Mouse (Mus musculus): Measurements from ENCODE around the gene Dgkq.

Gene Dgkq

GRCm38 (mm10) chr5:108668977-108669936 is at the start of gene Dgkq:
TSS of gene Dgkq (minus strand) at chr5:108669672.
- Histone ChIP-seq H3K9me3 (ENCODE audit: low read length) (no peaks in the 10 kb centered on the region), H3K4me3 (replicated peaks; ENCODE audit: low read length) (peak within 1 kb of the TSS; percentile 81), H3K36me3 (ENCODE audit: insufficient read depth, low read length) (peaks cover 17% of the 10 kb centered on the region), H3K27me3 (ENCODE audit: insufficient read depth, low read length) (no peaks in the 10 kb centered on the region; the same call in 1 of the 2 replicates), H3K4me1 (replicated peaks; ENCODE audit: low read depth, low read length) (peaks cover 38% of the 10 kb centered on the region)
- TF ChIP-seq POU5F1 (IDR thresholded peaks at IDR 0.05; ENCODE audit: borderline replicate concordance, low read length) (no peak), CTCF (conservative IDR thresholded peaks at IDR 0.05; ENCODE audit: low read length) (peak; percentile 46)

GRCm38 (mm10) chr5:108718051-108718450 is 48.6 kb upstream of the Dgkq start:
- Histone ChIP-seq H3K36me3 (ENCODE audit: insufficient read depth, low read length) (no peaks in the 10 kb centered on the region), H3K27me3 (ENCODE audit: insufficient read depth, low read length) (peaks cover 15% of the 10 kb centered on the region), H3K4me1 (replicated peaks; ENCODE audit: low read depth, low read length) (0 out of 2 replicates have a peak, but pooled peaks cover 3% of the 10 kb centered on the region), H3K9me3 (ENCODE audit: low read length) (0 out of 2 replicates have a peak, but pooled peaks cover 4% of the 10 kb centered on the region), H3K4me3 (replicated peaks; ENCODE audit: low read length) (no peak overlapping the region)
- no peak for TF ChIP-seq POU5F1 (IDR thresholded peaks at IDR 0.05; ENCODE audit: borderline replicate concordance, low read length)
- no peak for TF ChIP-seq CTCF (conservative IDR thresholded peaks at IDR 0.05; ENCODE audit: low read length)
- no peak for TF ChIP-seq NANOG (IDR thresholded peaks at IDR 0.05; ENCODE audit: borderline replicate concordance, low read length)

- TF ChIP-seq NANOG (IDR thresholded peaks at IDR 0.05; ENCODE audit: borderline replicate concordance, low read length) (no peak), CTCF (conservative IDR thresholded peaks at IDR 0.05; ENCODE audit: low read length) (no peak), POU5F1 (IDR thresholded peaks at IDR 0.05; ENCODE audit: borderline replicate concordance, low read length) (no peak)
Measured at GRCm38 (mm10) chr5:108715974-108716373, 46.5 kb upstream of the Dgkq start.

GRCm38 (mm10) chr5:108714149-108714548 is 44.7 kb upstream of the Dgkq start:
- TF ChIP-seq NANOG (IDR thresholded peaks at IDR 0.05; ENCODE audit: borderline replicate concordance, low read length) (no peak), POU5F1 (IDR thresholded peaks at IDR 0.05; ENCODE audit: borderline replicate concordance, low read length) (no peak)
- H3K27me3 ChIP-seq (ENCODE audit: insufficient read depth, low read length) = peaks cover 15% of the 10 kb centered on the region
- no peaks in the 10 kb centered on the region for H3K36me3 ChIP-seq (ENCODE audit: insufficient read depth, low read length)

More at GRCm38 (mm10) chr5:108715974-108716373, 46.5 kb upstream of the Dgkq start:
- H3K36me3 ChIP-seq (ENCODE audit: insufficient read depth, low read length) = no peaks in the 10 kb centered on the region
- 0 out of 2 replicates have a peak, but pooled peaks cover 4% of the 10 kb centered on the region for H3K9me3 ChIP-seq (ENCODE audit: low read length)
- H3K4me3 ChIP-seq (replicated peaks; ENCODE audit: low read length) = no peak overlapping the region
- H3K4me1 ChIP-seq (replicated peaks; ENCODE audit: low read depth, low read length) = 0 out of 2 replicates have a peak, but pooled peaks cover 3% of the 10 kb centered on the region
- peaks cover 15% of the 10 kb centered on the region for H3K27me3 ChIP-seq (ENCODE audit: insufficient read depth, low read length)

GRCm38 (mm10) chr5:108713691-108714090 is 44.2 kb upstream of the Dgkq start:
- TF ChIP-seq NANOG (IDR thresholded peaks at IDR 0.05; ENCODE audit: borderline replicate concordance, low read length) (no peak), POU5F1 (IDR thresholded peaks at IDR 0.05; ENCODE audit: borderline replicate concordance, low read length) (no peak), CTCF (conservative IDR thresholded peaks at IDR 0.05; ENCODE audit: low read length) (no peak)
- H3K4me3 ChIP-seq (replicated peaks; ENCODE audit: low read length) = no peak overlapping the region
- H3K4me1 ChIP-seq (replicated peaks; ENCODE audit: low read depth, low read length) = no peaks in the 10 kb centered on the region
- H3K9me3 ChIP-seq (ENCODE audit: low read length) = 0 out of 2 replicates have a peak, but pooled peaks cover 4% of the 10 kb centered on the region
- H3K27me3 ChIP-seq (ENCODE audit: insufficient read depth, low read length) = peaks cover 15% of the 10 kb centered on the region
- no peaks in the 10 kb centered on the region for H3K36me3 ChIP-seq (ENCODE audit: insufficient read depth, low read length)

More at GRCm38 (mm10) chr5:108714149-108714548, 44.7 kb upstream of the Dgkq start:
- H3K4me3 ChIP-seq (replicated peaks; ENCODE audit: low read length) = no peak overlapping the region
- H3K4me1 ChIP-seq (replicated peaks; ENCODE audit: low read depth, low read length) = no peaks in the 10 kb centered on the region
- H3K9me3 ChIP-seq (ENCODE audit: low read length) = 0 out of 2 replicates have a peak, but pooled peaks cover 4% of the 10 kb centered on the region

DNA sequence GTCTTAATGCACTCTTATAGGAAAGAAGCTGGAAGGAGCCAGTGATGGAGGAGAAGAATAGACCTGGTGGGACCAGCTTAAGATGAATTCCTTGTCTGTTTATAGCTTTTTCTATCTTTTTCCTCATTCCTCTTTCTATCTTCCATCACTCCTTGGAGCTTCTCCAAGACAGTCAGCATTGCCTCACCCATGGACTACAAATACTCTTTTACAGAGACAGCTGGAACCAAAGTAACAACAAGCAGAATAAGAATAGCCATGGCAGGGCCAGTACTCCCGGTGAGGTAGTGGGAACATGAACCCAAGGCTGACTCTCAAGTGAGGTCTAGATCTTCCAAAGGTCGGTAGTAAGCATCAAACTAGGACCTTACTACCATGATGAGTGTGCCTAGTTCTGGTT is 43.6 kb upstream of the Dgkq start:
- H3K4me1 ChIP-seq (replicated peaks; ENCODE audit: low read depth, low read length) = no peaks in the 10 kb centered on the region
- 0 out of 2 replicates have a peak, but pooled peaks cover 4% of the 10 kb centered on the region for H3K9me3 ChIP-seq (ENCODE audit: low read length)
- TF ChIP-seq CTCF (conservative IDR thresholded peaks at IDR 0.05; ENCODE audit: low read length) = no peak
- TF ChIP-seq NANOG (IDR thresholded peaks at IDR 0.05; ENCODE audit: borderline replicate concordance, low read length) = no peak
- no peak for TF ChIP-seq POU5F1 (IDR thresholded peaks at IDR 0.05; ENCODE audit: borderline replicate concordance, low read length)
- peaks cover 12% of the 10 kb centered on the region for H3K27me3 ChIP-seq (ENCODE audit: insufficient read depth, low read length)
- H3K4me3 ChIP-seq (replicated peaks; ENCODE audit: low read length) = no peak overlapping the region
- H3K36me3 ChIP-seq (ENCODE audit: insufficient read depth, low read length) = no peaks in the 10 kb centered on the region

- peaks cover 10% of the 10 kb centered on the region for H3K27me3 ChIP-seq (ENCODE audit: insufficient read depth, low read length)
- H3K4me3 ChIP-seq (replicated peaks; ENCODE audit: low read length) = no peak overlapping the region
- no peaks in the 10 kb centered on the region for H3K4me1 ChIP-seq (replicated peaks; ENCODE audit: low read depth, low read length)
- TF ChIP-seq POU5F1 (IDR thresholded peaks at IDR 0.05; ENCODE audit: borderline replicate concordance, low read length) (no peak), NANOG (IDR thresholded peaks at IDR 0.05; ENCODE audit: borderline replicate concordance, low read length) (no peak), CTCF (conservative IDR thresholded peaks at IDR 0.05; ENCODE audit: low read length) (no peak)
- no peaks in the 10 kb centered on the region for H3K36me3 ChIP-seq (ENCODE audit: insufficient read depth, low read length)
- 0 out of 2 replicates have a peak, but pooled peaks cover 4% of the 10 kb centered on the region for H3K9me3 ChIP-seq (ENCODE audit: low read length)
Measured at GRCm38 (mm10) chr5:108711968-108712367, 42.5 kb upstream of the Dgkq start.

- TF ChIP-seq POU5F1 (IDR thresholded peaks at IDR 0.05; ENCODE audit: borderline replicate concordance, low read length) = no peak
- H3K4me1 ChIP-seq (replicated peaks; ENCODE audit: low read depth, low read length) = no peaks in the 10 kb centered on the region
- 0 out of 2 replicates have a peak, but pooled peaks cover 4% of the 10 kb centered on the region for H3K9me3 ChIP-seq (ENCODE audit: low read length)
Measured at GRCm38 (mm10) chr5:108708981-108709731, 39.7 kb upstream of the Dgkq start.

More at GRCm38 (mm10) chr5:108708981-108709731, 39.7 kb upstream of the Dgkq start:
- H3K27me3 ChIP-seq (ENCODE audit: insufficient read depth, low read length) = no peaks in the 10 kb centered on the region; the same call in 1 of the 2 replicates
- peaks cover 20% of the 10 kb centered on the region for H3K36me3 ChIP-seq (ENCODE audit: insufficient read depth, low read length)
- no peak overlapping the region for H3K4me3 ChIP-seq (replicated peaks; ENCODE audit: low read length)

Measured in E14TG2a.4 (cell line).